Mouse (Mus musculus) embryo, embryonic 9.5 days (tissue): ENCODE measurements around the gene Zfp599.
"Not testable (repeated sequence)": the region's sequence is repeated elsewhere in the genome, so short reads cannot be mapped to it uniquely, and the experiment has no call there.

ENCODE experiments used
- DNase-seq: peaks from one replicate; pipeline ENCODE4 v3.0.0-alpha.2; 2017; ENCODE audit errors: extremely low spot score

The Zfp599 gene

GRCm38 (mm10) chr9:22259184-22260091 is at the start of gene Zfp599:
Gene Zfp599 (minus strand): TSS chr9:22259895.
- DNase-seq = peak; percentile 75

- DNase-seq = not testable (repeated sequence)
Observed at GRCm38 (mm10) chr9:22307920-22308262, 48.2 kb upstream of the Zfp599 start.

- DNase-seq = peak; percentile 94
Observed at GRCm38 (mm10) chr9:22307156-22307919, 47.6 kb upstream of the Zfp599 start, which contains the start of gene Zfp810. Gene Zfp810 (minus strand): TSS chr9:22307648.

GRCm38 (mm10) chr9:22306726-22307125 is 47.0 kb upstream of the Zfp599 start:
- DNase-seq = peak; percentile 32

GRCm38 (mm10) chr9:22302199-22302598 is 42.5 kb upstream of the Zfp599 start:
- no peak for DNase-seq

GRCm38 (mm10) chr9:22278733-22279132 is 19.0 kb upstream of the Zfp599 start:
- no peak for DNase-seq

GRCm38 (mm10) chr9:22268886-22269285 is 9.2 kb upstream of the Zfp599 start:
- no peak for DNase-seq

- no peak for DNase-seq
Observed at GRCm38 (mm10) chr9:22262611-22263010, 2.9 kb upstream of the Zfp599 start.

GRCm38 (mm10) chr9:22261594-22261993 is 1.9 kb upstream of the Zfp599 start:
- no peak for DNase-seq

GRCm38 (mm10) chr9:22260092-22260422 is 362 bp upstream of the Zfp599 start:
- DNase-seq = no peak

GRCm38 (mm10) chr9:22258784-22259183 is 911 bp downstream of the Zfp599 start:
- DNase-seq = no peak

- no peak for DNase-seq
Observed at GRCm38 (mm10) chr9:22256579-22256978, 3.1 kb downstream of the Zfp599 start.

GRCm38 (mm10) chr9:22244242-22244641 is 15.5 kb downstream of the Zfp599 start:
- no peak for DNase-seq

- DNase-seq = no peak
Observed at GRCm38 (mm10) chr9:22240001-22240400, 19.7 kb downstream of the Zfp599 start.

- DNase-seq = no peak
Observed at GRCm38 (mm10) chr9:22230556-22230955, 29.1 kb downstream of the Zfp599 start.

- no peak for DNase-seq
Observed at GRCm38 (mm10) chr9:22230061-22230460, 29.6 kb downstream of the Zfp599 start.

GRCm38 (mm10) chr9:22229386-22230026 is 30.2 kb downstream of the Zfp599 start:
- no peak for DNase-seq

- peak; percentile 2 for DNase-seq
Observed at GRCm38 (mm10) chr9:22226846-22227245, 32.8 kb downstream of the Zfp599 start.

- DNase-seq = not testable (repeated sequence)
Observed at GRCm38 (mm10) chr9:22226389-22226673, 33.4 kb downstream of the Zfp599 start.

GRCm38 (mm10) chr9:22225581-22226388 is 33.9 kb downstream of the Zfp599 start, which contains the start of gene Zfp809:
Gene Zfp809 (plus strand): TSS chr9:22225714.
- peak; percentile 98 for DNase-seq
